Mouse (Mus musculus) MEL (cell line): ENCODE measurements around the gene Med19. TPM values are rescaled to one million over a fixed set of nuclear protein-coding genes. Genes with fewer than 3 reads are reported as not detected.

Experiments used
- DNase-seq: peaks from one replicate; pipeline ENCODE4 v3.0.0; 2011; ENCODE audit warnings: low read depth, low spot score
- H3K27ac ChIP-seq: 2 replicates; pipeline ENCODE4 v1.5.1; 2012; ENCODE audit warnings: low read depth, mild to moderate bottlenecking, control low read depth, low read length, moderate library complexity; ENCODE audit not compliant: control insufficient read depth
- H3K27me3 ChIP-seq, 2 experiments: fragments of 150-350 bp in 1 of 2; sonication (generic) in 1 of 2; 2 replicates each; pipeline ENCODE4 v1.6.1; 2012; ENCODE audit warnings: low read length in 2 of 2, mild to moderate bottlenecking in 2 of 2, improper control_type of control experiment in 1 of 2, moderate library complexity in 1 of 2; ENCODE audit not compliant: insufficient read depth in 2 of 2, control insufficient read depth in 1 of 2
- H3K36me3 ChIP-seq, 2 experiments: 2 replicates each; pipeline ENCODE4 v1.6.1; 2012 to 2014; ENCODE audit warnings: low read length in 2 of 2, improper control_type of control experiment in 1 of 2, inconsistent platforms in 1 of 2, mild to moderate bottlenecking in 1 of 2; ENCODE audit not compliant: insufficient read depth in 2 of 2, control insufficient read depth in 1 of 2
- H3K4me1 ChIP-seq, 2 experiments: fragments of 150-350 bp in 1 of 2; sonication (generic) in 1 of 2; 2 replicates each; pipeline ENCODE4 v1.6.1; 2012; ENCODE audit warnings: low read length in 2 of 2, improper control_type of control experiment in 1 of 2, mild to moderate bottlenecking in 1 of 2; ENCODE audit not compliant: insufficient read depth in 2 of 2, control insufficient read depth in 1 of 2
- H3K4me3 ChIP-seq, 2 experiments: fragments of 150-350 bp in 1 of 2; sonication (generic) in 1 of 2; 2 replicates each; pipeline ENCODE4 v1.5.1; 2012; ENCODE audit warnings: low read depth in 2 of 2, low read length in 2 of 2, mild to moderate bottlenecking in 2 of 2, moderate library complexity in 2 of 2, control low read depth in 1 of 2, improper control_type of control experiment in 1 of 2; ENCODE audit not compliant: control insufficient read depth in 1 of 2, insufficient read depth in 1 of 2
- H3K79me2 ChIP-seq: 2 replicates; pipeline ENCODE4 v1.6.1; 2012; ENCODE audit warnings: mild to moderate bottlenecking, low read length, moderate library complexity; ENCODE audit not compliant: control insufficient read depth, poor library complexity, insufficient read depth
- H3K9ac ChIP-seq: 2 replicates; pipeline ENCODE4 v1.6.1; 2012; ENCODE audit warnings: low read depth, mild to moderate bottlenecking, control low read depth, low read length, moderate library complexity; ENCODE audit not compliant: control insufficient read depth, poor library complexity, severe bottlenecking
- H3K9me3 ChIP-seq: fragments of 150-350 bp; sonication (generic); replicated peaks from 2 replicates; pipeline ENCODE4 v1.6.1; 2012; ENCODE audit warnings: mild to moderate bottlenecking, low read length, improper control_type of control experiment, moderate library complexity; ENCODE audit not compliant: insufficient read depth
- BHLHE40 ChIP-seq: IDR thresholded peaks from 2 replicates; pipeline ENCODE4 v1.6.1; 2012; ENCODE audit warnings: low read depth, mild to moderate bottlenecking, inconsistent platforms, low read length, improper control_type of control experiment, borderline replicate concordance
- CHD2 ChIP-seq: IDR thresholded peaks from 2 replicates; pipeline ENCODE4 v1.6.1; 2011; ENCODE audit warnings: low read length, improper control_type of control experiment
- CTCF ChIP-seq, 3 experiments: IDR thresholded peaks in 2 of 3; conservative IDR thresholded peaks in 1 of 3; 2 replicates each; pipeline ENCODE4 v1.5.1; 2011 to 2012; ENCODE audit warnings: low read length in 3 of 3, low read depth in 2 of 3, mild to moderate bottlenecking in 2 of 3, improper control_type of control experiment in 1 of 3, inconsistent platforms in 1 of 3, mixed read lengths in 1 of 3, moderate library complexity in 1 of 3; ENCODE audit not compliant: control insufficient read depth in 1 of 3, insufficient read depth in 1 of 3, poor library complexity in 1 of 3, severe bottlenecking in 1 of 3
- E2F4 ChIP-seq: IDR thresholded peaks from 2 replicates; pipeline ENCODE4 v1.6.1; 2011; ENCODE audit warnings: low read depth, low read length, improper control_type of control experiment, borderline replicate concordance
- ELF1 ChIP-seq: IDR thresholded peaks from 2 replicates; pipeline ENCODE4 v1.6.1; 2014; ENCODE audit warnings: low read depth, mild to moderate bottlenecking, inconsistent platforms, low read length, improper control_type of control experiment, moderate library complexity
- EP300 ChIP-seq, 2 experiments: IDR thresholded peaks; 2 replicates each; pipeline ENCODE4 v1.6.1; 2011; ENCODE audit warnings: improper control_type of control experiment in 2 of 2, low read length in 2 of 2, low read depth in 1 of 2, mild to moderate bottlenecking in 1 of 2
- GABPA ChIP-seq: IDR thresholded peaks from 2 replicates; pipeline ENCODE4 v1.6.1; 2012; ENCODE audit warnings: low read depth, mild to moderate bottlenecking, inconsistent platforms, low read length, improper control_type of control experiment, moderate library complexity
- GATA1 ChIP-seq: IDR thresholded peaks from 2 replicates; pipeline ENCODE4 v1.6.1; 2011; ENCODE audit warnings: low read depth, low read length, improper control_type of control experiment
- JUND ChIP-seq: IDR thresholded peaks from 2 replicates; pipeline ENCODE4 v1.6.1; 2011; ENCODE audit warnings: low read depth, mild to moderate bottlenecking, improper control_type of control experiment, low read length
- KAT2A ChIP-seq: conservative IDR thresholded peaks from 2 replicates; pipeline ENCODE4 v1.6.1; 2012; ENCODE audit warnings: low read depth, low read length, improper control_type of control experiment, inconsistent platforms
- MAFK ChIP-seq: IDR thresholded peaks from 2 replicates; pipeline ENCODE4 v1.6.1; 2011; ENCODE audit warnings: low read depth, mild to moderate bottlenecking, low read length, improper control_type of control experiment, borderline replicate concordance
- MAX ChIP-seq: IDR thresholded peaks from 2 replicates; pipeline ENCODE4 v1.6.1; 2011; ENCODE audit warnings: low read length, improper control_type of control experiment
- MAZ ChIP-seq: IDR thresholded peaks from 2 replicates; pipeline ENCODE4 v1.6.1; 2012; ENCODE audit warnings: low read depth, mild to moderate bottlenecking, inconsistent platforms, low read length, improper control_type of control experiment
- MEF2A ChIP-seq: IDR thresholded peaks from 2 replicates; pipeline ENCODE4 v1.6.1; 2014; ENCODE audit warnings: low read depth, mild to moderate bottlenecking, inconsistent platforms, low read length, improper control_type of control experiment; ENCODE audit not compliant: poor library complexity, insufficient replicate concordance, severe bottlenecking; ENCODE audit errors: extremely low read depth
- MXI1 ChIP-seq: IDR thresholded peaks from 2 replicates; pipeline ENCODE4 v1.6.1; 2011; ENCODE audit warnings: mild to moderate bottlenecking, low read depth, low read length, improper control_type of control experiment
- MYB ChIP-seq: IDR thresholded peaks from 2 replicates; pipeline ENCODE4 v1.6.1; 2011; ENCODE audit warnings: mild to moderate bottlenecking, low read depth, low read length, improper control_type of control experiment
- MYC ChIP-seq: IDR thresholded peaks from 2 replicates; pipeline ENCODE4 v1.6.1; 2011; ENCODE audit warnings: low read depth, mild to moderate bottlenecking, low read length, improper control_type of control experiment, moderate library complexity
- NELFE ChIP-seq: IDR thresholded peaks from 2 replicates; pipeline ENCODE4 v1.6.1; 2011; ENCODE audit warnings: low read depth, low read length, improper control_type of control experiment
- NRF1 ChIP-seq: IDR thresholded peaks from 2 replicates; pipeline ENCODE4 v1.6.1; 2014; ENCODE audit warnings: low read depth, mild to moderate bottlenecking, inconsistent platforms, low read length, improper control_type of control experiment, moderate library complexity; ENCODE audit not compliant: poor library complexity, insufficient read depth, severe bottlenecking
- POLR2A ChIP-seq, 2 experiments: IDR thresholded peaks; 2 replicates each; pipeline ENCODE4 v1.6.1; 2011 to 2012; ENCODE audit warnings: low read length in 2 of 2, mild to moderate bottlenecking in 2 of 2, control low read depth in 1 of 2, improper control_type of control experiment in 1 of 2, low read depth in 1 of 2, moderate library complexity in 1 of 2; ENCODE audit not compliant: control insufficient read depth in 1 of 2, insufficient read depth in 1 of 2, poor library complexity in 1 of 2
- POLR2AphosphoS2 ChIP-seq: IDR thresholded peaks from 2 replicates; pipeline ENCODE4 v1.6.1; 2011; ENCODE audit warnings: low read length, improper control_type of control experiment
- POLR2AphosphoS5 ChIP-seq: IDR thresholded peaks from 2 replicates; pipeline ENCODE4 v1.6.1; 2012; ENCODE audit warnings: low read depth, borderline replicate concordance, mild to moderate bottlenecking, inconsistent platforms, low read length, moderate library complexity, mixed read lengths
- RAD21 ChIP-seq: IDR thresholded peaks from 2 replicates; pipeline ENCODE4 v1.6.1; 2011; ENCODE audit warnings: mild to moderate bottlenecking, low read depth, low read length, improper control_type of control experiment
- RCOR1 ChIP-seq: IDR thresholded peaks from 2 replicates; pipeline ENCODE4 v1.6.1; 2012; ENCODE audit warnings: low read depth, mild to moderate bottlenecking, inconsistent platforms, low read length, improper control_type of control experiment
- SIN3A ChIP-seq: IDR thresholded peaks from 2 replicates; pipeline ENCODE4 v1.6.1; 2012; ENCODE audit warnings: low read length, improper control_type of control experiment, inconsistent platforms
- SMC3 ChIP-seq: IDR thresholded peaks from 2 replicates; pipeline ENCODE4 v1.6.1; 2011; ENCODE audit warnings: low read depth, low read length, improper control_type of control experiment
- TAL1 ChIP-seq: IDR thresholded peaks from 2 replicates; pipeline ENCODE4 v1.6.1; 2012; ENCODE audit warnings: mild to moderate bottlenecking, inconsistent platforms, low read length, moderate library complexity, mixed read lengths
- TBP ChIP-seq: IDR thresholded peaks from 2 replicates; pipeline ENCODE4 v1.8.0; 2011; ENCODE audit warnings: low read depth, low read length, improper control_type of control experiment
- TCF12 ChIP-seq: IDR thresholded peaks from 2 replicates; pipeline ENCODE4 v1.6.1; 2014; ENCODE audit warnings: low read depth, mild to moderate bottlenecking, inconsistent platforms, low read length, improper control_type of control experiment, moderate library complexity
- UBTF ChIP-seq: IDR thresholded peaks from 2 replicates; pipeline ENCODE4 v1.6.1; 2012; ENCODE audit warnings: low read depth, mild to moderate bottlenecking, inconsistent platforms, low read length, improper control_type of control experiment, moderate library complexity, borderline replicate concordance; ENCODE audit not compliant: insufficient read depth
- USF1 ChIP-seq: IDR thresholded peaks from 2 replicates; pipeline ENCODE4 v1.6.1; 2014; ENCODE audit warnings: low read depth, mild to moderate bottlenecking, inconsistent platforms, low read length, improper control_type of control experiment, moderate library complexity
- USF2 ChIP-seq, 2 experiments: IDR thresholded peaks; 2 replicates each; pipeline ENCODE4 v1.6.1; 2011 to 2012; ENCODE audit warnings: improper control_type of control experiment in 2 of 2, low read length in 2 of 2, borderline replicate concordance in 1 of 2, inconsistent platforms in 1 of 2, low read depth in 1 of 2, mild to moderate bottlenecking in 1 of 2; ENCODE audit not compliant: insufficient read depth in 1 of 2
- ZKSCAN1 ChIP-seq: IDR thresholded peaks from 2 replicates; pipeline ENCODE4 v1.6.1; 2012; ENCODE audit warnings: low read depth, mild to moderate bottlenecking, inconsistent platforms, low read length, improper control_type of control experiment, moderate library complexity
- ZMIZ1 ChIP-seq: IDR thresholded peaks from 2 replicates; pipeline ENCODE4 v1.6.1; 2012; ENCODE audit warnings: low read depth, mild to moderate bottlenecking, inconsistent platforms, low read length, improper control_type of control experiment, moderate library complexity
- ZNF384 ChIP-seq: IDR thresholded peaks from 2 replicates; pipeline ENCODE4 v1.6.1; 2012; ENCODE audit warnings: low read depth, mild to moderate bottlenecking, inconsistent platforms, low read length, improper control_type of control experiment
- polyA plus RNA-seq, 2 experiments: library from polyadenylated mRNA; stranded (reverse) in 1 of 2; unstranded in 1 of 2; fragments of >175 nt in 1 of 2; fragments of >200 nt in 1 of 2; gene quantifications; 2 replicates each; pipeline versions ENCODE4 v1.2.1 to v1.2.4; 2012; ENCODE audit warnings: low replicate concordance in 2 of 2, low read depth in 1 of 2; ENCODE audit not compliant: insufficient read length in 2 of 2, insufficient read depth in 1 of 2, missing spikeins in 1 of 2
- total RNA-seq: library from RNA; depleted of rRNA; stranded (reverse); fragments of 300-350 nt; gene quantifications from 2 replicates; pipeline ENCODE4 v1.2.3, GENCODE M21; 2012

Gene Med19
- total and polyA plus RNA-seq, 3 experiments = 18.8 to 26.0 TPM; not detected in 1

- peak overlapping the region; percentile 98 for H3K27ac ChIP-seq
- H3K36me3 ChIP-seq = peaks cover 0 to 22% of the 10 kb centered on the region in 2 experiments; a peak in 2 of 4 replicates
- no peaks in the 10 kb centered on the region for H3K9me3 ChIP-seq
- H3K4me3 ChIP-seq = peak overlapping the region; percentile 61 to 92
- H3K79me2 ChIP-seq = peaks cover 25% of the 10 kb centered on the region
- H3K27me3 ChIP-seq = no peaks in the 10 kb centered on the region
- DNase-seq = peak; percentile 68
- peaks cover 7 to 16% of the 10 kb centered on the region in 2 experiments for H3K4me1 ChIP-seq
- peak overlapping the region; percentile 99 for H3K9ac ChIP-seq
- TF ChIP-seq SMC3 (no peak), KAT2A (no peak), POLR2A (IDR thresholded peaks at IDR 0.05; ENCODE audit: control insufficient read depth in 1 of 2, insufficient read depth in 1 of 2, low read depth in 1 of 2, low read length in 2 of 2, poor library complexity in 1 of 2) (no peak; a peak in 1 of 4 replicates), RAD21 (no peak), RCOR1 (no peak), MAFK (no peak), MAX (no peak), MXI1 (peak; percentile 64; the same call in 1 of the 2 replicates), MYB (no peak), TBP (no peak), E2F4 (no peak), NELFE (peak; percentile 27; the same call in 1 of the 2 replicates), MEF2A (no peak), POLR2AphosphoS5 (no peak), GATA1 (no peak), JUND (peak; percentile 97), UBTF (no peak), MYC (no peak; the same call in 1 of the 2 replicates), USF2 (IDR thresholded peaks at IDR 0.05; ENCODE audit: borderline replicate concordance in 1 of 2, insufficient read depth in 1 of 2, low read depth in 1 of 2, low read length in 2 of 2) (no peak), BHLHE40 (no peak), TAL1 (no peak), ZMIZ1 (no peak), CTCF (IDR thresholded peaks at IDR 0.05 in 2 of 3, conservative IDR thresholded peaks at IDR 0.05 in 1 of 3; ENCODE audit: control insufficient read depth in 1 of 3, insufficient read depth in 1 of 3, low read depth in 2 of 3, low read length in 3 of 3, poor library complexity in 1 of 3, severe bottlenecking in 1 of 3) (no peak), GABPA (0 out of 2 replicates have a peak, but pooled peaks have one; percentile 21), POLR2AphosphoS2 (peak; percentile 48; the same call in 1 of the 2 replicates), NRF1 (no peak), ZKSCAN1 (no peak), TCF12 (no peak), USF1 (no peak), ELF1 (no peak), CHD2 (no peak), ZNF384 (peak; percentile 71), MAZ (no peak), SIN3A (peak; percentile 70), EP300 (IDR thresholded peaks at IDR 0.05; ENCODE audit: low read depth in 1 of 2, low read length in 2 of 2) (no peak; a peak in 1 of 4 replicates)
Observed at GRCm38 (mm10) chr2:84716423-84717355, 38.5 kb downstream of the Med19 start.
